Mouse (Mus musculus) thymus, postnatal 36 days (tissue): ENCODE measurements around the gene Scnn1b.

Experiments used
- DNase-seq, 2 experiments: peaks; one replicate each; pipeline ENCODE4 v3.0.0; 2022; ENCODE audit warnings: mixed read lengths in 2 of 2

The Scnn1b gene

DNA sequence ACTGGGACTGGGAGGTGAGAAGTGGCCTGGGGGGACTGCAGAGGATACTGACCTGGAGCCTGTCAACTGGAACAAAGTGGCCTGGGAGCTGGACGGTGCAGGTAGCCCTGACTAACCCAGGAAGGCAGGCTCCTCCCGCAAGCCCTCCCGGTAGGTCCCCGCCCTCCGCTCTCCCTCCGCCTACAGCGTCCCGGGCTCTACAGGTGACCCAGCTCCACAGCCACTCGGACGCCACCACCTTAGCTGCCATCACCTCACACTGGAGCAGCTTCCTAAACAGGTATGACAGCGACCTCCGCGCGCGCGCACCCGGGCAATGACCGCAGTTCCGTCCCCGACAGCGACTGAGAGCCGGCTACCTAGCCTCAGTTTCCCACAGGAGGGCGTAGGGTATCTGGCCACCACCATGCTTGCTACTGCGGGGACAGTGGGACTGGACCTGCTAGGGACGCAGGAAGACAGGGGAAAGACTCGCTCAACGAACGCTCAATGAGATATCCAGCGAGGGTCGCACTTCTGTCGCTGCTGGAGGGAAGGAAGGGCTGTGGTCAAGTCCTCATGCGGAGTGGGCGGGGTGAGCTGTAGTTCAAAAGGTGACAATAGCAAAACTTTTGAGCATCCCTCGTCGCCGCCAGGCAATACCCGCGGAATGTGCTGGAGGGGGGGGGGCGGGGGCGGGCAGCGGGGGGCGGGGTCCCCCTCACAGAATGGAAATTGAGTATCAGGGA, at the start of gene Scnn1b:
Scnn1b (plus strand) TSS at position 181 of the 728 bp plus-strand sequence.
- DNase-seq = no peak

DNA sequence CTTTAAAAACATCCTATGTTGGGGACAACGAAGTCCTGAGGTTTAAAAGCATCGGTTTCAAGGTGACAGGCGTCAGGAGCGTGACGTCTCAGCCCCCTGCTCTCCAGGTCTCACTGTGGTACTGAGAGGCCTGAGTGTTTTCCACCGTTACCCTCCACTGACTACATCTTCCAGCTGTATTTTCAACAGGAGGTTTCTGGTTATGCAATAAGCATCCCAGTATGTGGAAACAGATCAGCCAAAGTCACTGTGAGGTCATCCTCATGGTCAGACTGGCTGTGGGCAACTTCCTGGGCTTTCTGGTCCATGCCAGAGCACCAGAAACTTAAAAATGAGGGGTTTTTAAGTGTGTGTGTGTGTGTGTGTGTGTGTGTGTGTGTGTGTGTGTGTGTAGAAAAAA, 43.2 kb upstream of the Scnn1b start:
- no peak for DNase-seq

DNA sequence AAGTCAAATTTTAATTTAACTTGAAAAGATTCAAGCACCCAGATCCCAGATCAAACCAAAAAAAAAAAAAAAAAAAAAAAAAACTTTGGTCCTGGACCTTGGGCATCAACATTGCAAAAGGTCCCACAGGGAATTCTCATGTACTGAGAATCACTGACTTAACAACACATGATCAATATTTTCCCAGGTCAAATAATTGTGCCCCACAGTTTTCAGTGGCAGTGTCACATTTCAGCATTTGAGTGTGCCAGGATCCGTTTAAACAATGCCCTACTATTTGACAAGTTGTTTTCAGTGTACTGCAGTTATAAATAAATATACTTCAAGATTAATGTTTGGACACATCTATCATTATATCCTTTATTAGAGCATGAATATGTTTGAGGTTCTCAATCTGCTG, 36.4 kb upstream of the Scnn1b start:
- DNase-seq = no peak

DNA sequence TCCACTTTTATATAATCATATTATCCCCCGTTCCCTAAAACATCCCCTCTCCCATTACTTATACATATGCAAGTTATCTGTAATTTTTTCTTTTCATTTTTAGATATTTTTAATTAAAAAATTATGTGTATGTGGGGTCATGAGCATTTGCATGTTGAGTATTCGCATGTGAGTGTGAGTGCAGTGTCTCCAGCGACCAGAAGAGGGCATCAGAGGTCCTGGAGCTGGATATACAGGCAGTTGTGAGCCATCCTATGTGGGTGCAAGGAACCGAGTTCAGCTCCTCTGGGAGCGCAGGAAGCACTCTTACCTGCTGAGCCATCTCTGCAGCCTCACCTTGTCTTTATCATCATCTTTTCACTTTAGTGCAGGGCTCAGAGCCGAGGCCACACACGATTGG, 29.4 kb upstream of the Scnn1b start:
- no peak for DNase-seq

DNA sequence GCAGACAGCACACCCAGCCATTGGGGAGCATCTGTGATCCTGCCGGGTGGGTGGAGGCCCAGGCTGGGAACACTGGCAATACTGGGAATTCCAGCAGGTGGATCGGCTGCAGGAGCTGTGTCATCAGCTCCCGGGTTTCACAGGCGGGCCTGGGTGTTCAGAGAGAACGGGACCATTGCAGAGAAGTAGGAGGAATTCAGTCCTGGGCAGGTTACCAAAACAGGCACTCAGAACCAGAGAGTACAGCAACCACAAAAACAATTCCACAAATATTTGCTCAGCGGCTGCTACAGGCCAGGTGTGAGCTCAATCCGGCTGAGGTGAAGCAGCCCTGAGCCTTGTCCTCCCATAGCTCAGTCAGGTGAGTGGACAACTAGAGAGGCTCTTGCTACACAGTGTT, 28.0 kb upstream of the Scnn1b start:
- no peak for DNase-seq

DNA sequence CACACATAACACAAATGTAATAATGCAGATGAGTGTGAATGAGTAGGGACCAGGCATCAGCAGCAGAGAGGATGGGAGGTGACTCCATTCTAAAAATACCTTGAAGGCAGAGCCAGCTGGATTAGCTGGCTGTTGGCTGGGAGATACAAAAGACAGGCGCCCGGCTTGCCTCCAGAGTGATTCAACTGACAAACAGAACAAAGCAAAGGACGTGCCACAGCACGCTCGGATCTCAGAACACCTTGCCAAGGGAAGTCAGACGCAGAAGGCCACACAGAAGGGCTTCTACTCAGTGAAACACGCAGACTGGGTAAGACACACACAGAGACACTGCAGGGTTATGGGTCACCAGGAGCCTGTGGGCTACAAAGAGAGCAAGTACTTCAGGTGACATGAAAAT, 24.0 kb upstream of the Scnn1b start:
- no peak for DNase-seq

DNA sequence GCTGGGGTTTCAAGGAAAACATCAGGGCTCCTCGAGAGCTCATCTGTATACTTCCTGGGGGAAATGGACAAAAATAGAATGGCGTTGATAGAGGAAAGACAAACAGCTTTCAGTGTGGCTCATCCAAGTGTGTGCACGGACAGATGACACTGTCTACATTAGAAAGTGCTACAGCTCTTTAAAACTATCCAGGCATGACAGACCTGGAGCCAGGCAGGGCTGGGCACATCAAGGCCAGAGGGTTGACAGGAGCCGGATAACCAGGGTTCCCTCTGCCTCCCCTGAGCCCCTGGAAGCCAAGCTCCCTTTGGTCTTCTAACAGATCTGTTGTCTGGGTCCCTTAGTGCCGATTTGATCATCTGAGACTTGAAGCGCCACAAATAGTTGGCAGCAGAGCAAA, 22.6 kb upstream of the Scnn1b start:
- no peak for DNase-seq

DNA sequence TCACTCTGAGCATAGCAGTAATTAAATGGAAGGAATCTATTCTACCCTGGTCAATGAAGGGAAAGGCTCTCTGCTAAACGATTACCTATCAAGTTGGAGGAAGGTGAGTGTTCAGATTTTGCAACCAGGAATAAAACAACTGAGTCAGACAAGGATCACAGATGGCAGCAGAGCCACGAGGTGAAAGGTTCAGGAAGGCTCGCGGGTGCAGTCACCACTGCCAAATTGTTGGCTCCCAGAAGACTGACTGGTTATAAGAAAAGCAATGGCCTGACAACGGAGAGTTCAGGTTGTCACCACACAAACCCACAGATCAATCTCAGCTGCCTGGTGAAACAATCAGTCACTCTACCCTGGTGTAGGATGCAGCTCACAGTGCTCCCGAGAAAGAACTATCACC, 18.9 kb upstream of the Scnn1b start:
- DNase-seq = no peak

DNA sequence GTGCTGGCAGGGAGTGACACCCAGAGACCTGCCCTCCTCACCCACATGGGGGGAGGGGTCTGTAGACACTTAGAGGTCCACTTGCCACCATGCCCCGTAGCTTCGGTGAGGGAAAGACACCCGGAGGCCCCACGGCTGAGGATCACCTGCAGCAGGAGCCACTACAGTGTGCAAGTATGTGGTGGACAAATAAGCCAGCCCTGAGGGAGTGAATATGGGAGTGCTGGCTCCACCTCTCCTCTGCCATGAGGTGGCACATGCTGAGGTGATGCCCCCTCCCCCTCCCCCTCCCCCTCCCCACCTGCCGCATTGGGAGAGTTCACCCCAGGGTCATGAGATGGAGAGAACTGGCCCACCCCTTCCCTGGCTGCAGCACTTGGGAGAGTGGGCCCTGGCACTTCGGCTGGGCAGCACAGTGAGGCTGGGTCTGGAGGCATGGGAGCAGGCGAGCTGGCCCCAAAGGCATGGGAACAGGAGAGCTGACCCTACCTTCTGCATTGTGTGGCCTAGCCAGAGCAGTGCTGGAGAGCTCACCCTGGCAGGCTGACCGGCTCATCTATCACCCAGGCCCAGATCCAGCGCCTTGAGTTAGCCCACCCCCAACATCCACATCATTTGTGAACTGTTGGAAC, 16.2 kb upstream of the Scnn1b start:
- DNase-seq = no peak

DNA sequence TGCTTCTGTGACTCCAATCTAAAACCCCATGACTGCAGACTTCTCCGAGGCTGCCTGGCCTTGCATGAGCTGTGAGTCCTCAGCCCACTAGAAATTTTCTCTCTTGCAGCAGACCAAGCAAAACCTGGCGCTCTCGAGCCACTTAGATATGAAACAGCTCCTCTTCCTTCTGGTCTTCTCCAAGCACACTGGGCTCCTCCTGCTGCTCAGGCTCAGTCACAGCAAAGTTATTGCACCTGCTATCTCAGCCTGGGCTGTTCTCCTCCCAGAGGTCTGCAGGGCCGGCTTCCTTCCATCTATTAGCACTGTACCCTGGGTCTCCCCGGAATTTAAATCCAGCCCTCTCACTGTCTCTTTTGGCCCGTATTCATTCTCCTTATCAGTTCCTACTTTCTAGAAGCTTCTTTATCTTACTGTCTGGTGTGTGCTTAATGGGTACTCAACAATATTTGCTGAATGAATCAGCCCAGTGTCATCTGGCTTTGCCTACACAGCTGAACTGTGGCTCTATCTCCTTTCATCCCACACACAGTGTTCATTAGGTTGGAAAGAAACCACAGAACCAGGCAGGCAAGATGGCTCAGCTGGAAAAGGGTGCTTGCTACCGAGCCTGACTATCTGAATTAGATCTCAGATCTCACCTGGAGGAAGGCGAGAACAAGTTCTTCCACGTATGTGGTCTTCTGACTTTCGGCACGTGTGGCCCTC, 7.5 kb upstream of the Scnn1b start:
- no peak for DNase-seq

DNA sequence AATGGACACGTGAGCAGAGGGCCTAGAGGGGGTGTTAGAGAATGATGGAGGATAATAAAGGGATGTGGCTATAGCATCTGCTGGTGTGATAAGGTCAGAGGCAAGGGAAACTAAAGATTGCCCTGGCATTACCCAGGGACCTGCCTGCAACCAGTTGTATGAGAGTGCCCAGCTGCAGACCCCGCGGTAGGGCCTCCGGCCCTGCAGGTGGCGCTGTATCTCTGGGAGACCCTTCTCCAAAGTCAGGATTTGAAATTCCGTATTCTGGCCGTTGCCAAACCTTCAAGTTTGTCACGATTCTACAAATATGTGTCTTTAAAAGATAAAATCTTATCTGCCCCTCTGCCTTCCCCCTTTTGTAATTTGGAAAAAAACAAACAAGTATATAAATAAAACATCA, 5.9 kb upstream of the Scnn1b start:
- no peak for DNase-seq

DNA sequence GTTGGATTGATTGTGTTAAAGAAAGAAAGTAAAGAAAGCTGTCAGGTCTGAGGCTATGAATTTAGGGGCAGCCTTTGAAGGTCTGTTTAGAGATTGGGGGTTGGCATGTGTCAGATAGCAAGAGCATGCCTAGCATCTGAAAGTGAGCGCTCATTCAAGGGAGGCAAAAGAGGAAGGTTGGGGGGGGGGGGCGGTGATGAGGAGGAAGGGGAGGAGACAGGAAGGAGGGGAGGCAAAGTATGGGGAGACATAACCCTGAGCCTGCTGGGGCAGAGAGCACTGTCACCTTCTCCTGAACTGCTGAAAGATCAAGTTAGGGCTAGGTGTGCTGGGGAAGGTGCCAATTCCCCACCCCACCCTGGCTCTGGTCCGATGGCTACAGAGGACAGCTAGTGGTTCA, 6.8 kb downstream of the Scnn1b start:
- DNase-seq = no peak

DNA sequence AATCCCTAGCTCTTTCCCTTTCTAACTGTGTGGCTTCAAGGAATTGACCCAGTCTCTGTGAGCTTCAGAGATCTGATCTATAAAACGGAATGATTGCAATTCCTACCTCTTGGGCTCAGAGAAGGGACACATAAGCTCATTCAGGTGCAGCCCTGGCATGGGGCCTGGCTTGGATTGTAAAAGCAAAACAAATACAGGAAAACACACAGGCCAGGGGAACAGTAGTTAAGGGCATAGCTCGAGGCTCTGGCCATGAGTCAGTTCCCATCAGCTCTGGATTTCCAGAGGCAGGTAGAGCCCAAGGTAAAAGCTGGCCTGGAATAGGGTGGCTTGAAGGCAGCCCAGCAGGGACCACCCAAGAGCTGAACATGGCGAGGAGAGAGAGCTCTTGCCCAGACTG, 9.2 kb downstream of the Scnn1b start:
- no peak for DNase-seq

DNA sequence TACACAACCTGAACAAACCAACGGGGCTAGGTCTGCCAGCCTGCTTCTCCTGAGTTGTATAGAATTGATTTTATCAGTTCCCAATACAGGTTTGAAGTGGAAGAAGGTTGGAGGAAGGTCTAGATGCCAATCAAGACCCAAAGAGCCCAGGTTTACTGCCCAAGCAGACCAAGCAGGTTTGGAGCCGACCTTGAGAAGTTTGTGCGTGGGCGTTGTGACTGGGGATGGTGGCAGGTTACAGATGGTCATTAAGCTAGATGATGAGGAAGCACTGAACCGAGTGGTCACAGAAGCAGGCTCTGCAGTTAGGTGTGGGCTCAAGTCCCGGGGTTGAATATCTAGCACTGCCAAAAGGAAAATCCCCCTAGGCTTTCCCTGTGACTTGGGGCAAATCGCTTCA, 9.9 kb downstream of the Scnn1b start:
- DNase-seq = no peak

DNA sequence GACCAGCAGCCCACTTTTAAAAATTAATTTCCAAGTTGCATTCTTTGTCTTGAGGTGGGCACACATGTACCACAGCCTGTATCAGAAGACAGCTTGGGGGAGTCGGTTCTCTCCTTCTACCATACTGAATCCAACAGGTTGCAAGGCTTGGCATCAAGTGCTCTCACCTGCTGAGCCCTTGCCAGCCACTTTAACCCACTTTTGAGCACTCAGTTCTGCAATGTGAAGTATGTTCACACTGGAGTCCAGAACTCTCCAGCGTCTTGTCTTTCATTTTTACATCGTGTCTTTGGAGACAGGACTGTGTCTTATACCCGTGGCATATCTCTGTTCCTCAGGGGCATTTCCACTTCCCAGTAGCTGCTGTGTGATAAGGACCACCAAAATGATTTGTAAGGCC, 15.4 kb downstream of the Scnn1b start:
- DNase-seq = no peak

DNA sequence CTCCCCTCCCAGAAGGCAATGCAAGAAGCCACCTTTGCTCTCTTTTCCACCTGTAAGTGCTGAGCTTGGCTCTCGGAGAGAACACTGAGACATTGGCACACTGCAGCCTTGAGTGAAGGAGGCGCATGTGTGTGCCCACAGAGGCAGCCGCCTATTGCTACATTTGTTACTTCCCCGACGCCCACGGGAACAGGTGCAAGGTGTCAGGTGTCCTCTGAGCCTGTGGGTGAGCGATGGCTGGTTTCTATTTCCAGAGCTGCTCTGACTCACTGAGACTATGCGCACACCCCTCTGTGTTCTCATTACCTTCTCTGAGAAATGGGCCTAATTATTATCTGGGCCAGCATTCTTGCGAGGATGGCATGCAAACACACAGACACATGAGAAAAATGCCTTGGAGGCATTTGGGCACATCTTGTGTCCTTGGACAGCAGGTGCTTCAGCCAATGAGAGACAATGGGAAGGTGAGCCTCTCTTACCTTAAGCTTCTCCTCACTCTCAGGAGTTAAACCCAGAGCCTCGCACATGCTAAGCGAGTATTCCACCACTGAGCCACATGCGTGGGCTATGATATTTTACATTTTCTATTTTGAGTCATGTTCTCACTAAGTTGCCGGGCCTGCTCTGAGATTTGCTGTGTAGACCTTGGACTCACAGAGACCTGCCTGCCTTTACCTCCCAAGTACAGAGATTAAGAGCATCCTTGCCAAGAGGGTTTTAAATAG, 26.0 kb downstream of the Scnn1b start:
- no peak for DNase-seq

DNA sequence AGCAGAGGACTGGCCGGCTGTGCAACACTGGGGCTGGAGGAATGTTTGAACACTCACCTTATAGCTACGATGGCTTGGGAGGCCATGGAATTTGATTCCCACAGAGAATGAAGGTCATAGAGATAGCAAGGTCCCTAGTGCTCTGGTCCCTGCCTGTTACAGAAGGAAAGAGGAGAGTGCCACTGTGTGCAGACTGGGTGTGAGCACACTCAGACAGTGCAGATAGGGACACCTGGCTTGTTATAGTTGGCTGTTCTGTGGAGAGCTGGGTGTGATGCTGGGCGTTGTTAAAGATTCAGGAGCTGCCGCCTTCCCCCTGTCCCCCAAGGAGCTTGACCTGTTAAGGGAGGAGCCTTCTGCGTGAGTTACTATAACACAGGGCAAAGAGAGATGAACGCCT, 31.9 kb downstream of the Scnn1b start:
- DNase-seq = no peak

DNA sequence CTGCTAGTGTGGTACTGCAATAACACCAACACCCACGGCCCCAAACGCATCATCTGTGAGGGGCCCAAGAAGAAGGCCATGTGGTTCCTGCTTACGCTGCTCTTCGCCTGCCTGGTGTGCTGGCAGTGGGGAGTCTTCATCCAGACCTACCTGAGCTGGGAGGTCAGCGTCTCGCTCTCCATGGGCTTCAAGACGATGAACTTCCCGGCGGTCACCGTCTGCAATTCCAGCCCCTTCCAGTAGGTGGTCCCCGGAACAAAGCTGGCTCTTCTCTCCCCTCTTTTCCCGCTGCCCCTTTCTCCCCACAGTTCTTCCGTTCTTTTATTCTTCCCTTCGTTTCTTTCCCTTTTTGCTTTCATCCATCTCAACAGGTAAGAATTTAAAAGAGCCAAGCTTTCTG, 34.5 kb downstream of the Scnn1b start:
- DNase-seq = peak; percentile 37 to 42

DNA sequence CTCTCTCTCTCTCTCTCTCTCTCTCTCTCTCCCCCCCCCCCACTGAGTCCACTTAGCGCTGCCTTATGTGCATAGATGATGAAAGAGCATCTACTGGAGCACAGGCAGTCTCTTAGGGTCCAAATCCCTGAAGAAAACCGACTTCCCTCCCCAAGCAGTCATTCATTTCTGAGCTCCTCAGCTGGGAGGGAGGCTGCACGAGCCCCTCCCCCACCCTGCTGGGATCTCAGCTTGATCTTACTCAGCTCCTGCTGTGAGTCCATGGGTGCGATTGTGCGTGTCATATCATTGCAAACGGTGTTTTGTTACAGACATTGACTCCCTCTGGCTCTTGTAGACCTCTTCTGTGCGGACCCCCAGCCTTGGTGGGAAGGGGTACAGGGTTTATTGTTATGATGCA, 35.1 kb downstream of the Scnn1b start:
- DNase-seq = no peak

DNA sequence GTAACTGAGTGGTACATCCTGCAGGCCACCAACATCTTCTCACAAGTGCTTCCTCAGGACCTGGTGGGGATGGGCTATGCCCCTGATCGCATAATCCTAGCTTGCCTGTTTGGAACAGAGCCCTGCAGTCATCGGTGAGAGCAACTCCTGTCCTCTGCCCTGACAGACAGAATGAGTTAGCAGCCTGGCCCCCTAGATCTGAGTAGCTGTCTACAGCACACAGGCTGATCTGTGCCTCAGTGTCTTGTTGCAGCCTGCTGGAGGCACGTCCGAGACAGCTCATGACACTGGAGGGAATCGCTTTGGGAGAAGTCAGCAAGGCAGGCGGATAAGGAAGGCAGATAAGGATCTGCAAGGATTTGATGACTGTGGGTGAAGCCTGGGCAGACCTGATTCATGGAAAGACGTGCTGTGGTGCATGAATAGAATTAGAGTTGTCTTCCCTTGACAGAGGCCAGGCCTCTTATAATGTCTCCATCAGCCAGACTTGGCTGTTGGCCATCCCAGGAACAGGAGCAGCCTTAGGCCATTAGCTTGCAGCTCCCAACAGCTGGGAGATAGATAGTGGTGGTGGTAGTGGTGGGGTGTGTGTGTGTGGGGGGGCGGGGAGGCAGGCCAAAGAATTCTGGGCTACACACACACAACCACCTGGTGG, 38.0 kb downstream of the Scnn1b start:
- DNase-seq = no peak

DNA sequence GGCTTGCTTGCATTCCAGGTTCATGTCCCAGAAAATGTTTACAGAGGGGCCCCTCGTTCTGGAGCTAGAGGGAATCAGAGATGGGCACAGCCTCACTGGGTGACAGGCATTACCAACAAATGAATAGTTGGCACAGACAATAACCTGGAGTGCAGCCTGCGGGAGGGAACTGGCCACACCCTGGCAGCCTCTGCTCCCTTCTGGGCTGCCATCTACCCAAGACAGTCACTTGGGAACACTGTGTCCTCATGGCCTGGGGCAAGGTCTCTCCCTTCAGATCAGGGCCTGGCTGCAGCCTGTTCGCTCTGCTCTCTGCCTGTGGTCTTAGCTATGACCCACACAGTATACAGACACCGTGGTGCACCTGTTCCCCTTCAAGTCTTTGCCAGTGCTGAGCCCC, 42.0 kb downstream of the Scnn1b start:
- no peak for DNase-seq

DNA sequence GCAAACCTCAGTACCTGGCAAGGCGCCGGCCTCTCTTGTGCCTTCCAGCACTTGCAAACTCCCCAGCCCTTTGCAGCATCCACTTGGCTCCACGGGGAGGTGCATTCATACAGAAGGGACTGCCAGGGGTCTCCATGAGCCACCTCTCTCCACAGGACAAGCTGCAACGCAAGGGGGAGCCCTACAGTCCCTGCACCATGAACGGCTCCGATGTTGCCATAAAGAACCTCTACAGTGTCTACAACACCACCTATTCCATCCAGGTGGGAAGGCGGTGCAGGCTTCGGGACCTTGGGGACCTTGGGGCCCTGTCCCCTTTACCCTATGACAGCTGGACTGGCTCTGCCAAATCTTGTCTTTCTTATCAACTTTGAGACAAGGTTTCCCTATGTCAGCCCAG, 47.4 kb downstream of the Scnn1b start:
- no peak for DNase-seq

DNA sequence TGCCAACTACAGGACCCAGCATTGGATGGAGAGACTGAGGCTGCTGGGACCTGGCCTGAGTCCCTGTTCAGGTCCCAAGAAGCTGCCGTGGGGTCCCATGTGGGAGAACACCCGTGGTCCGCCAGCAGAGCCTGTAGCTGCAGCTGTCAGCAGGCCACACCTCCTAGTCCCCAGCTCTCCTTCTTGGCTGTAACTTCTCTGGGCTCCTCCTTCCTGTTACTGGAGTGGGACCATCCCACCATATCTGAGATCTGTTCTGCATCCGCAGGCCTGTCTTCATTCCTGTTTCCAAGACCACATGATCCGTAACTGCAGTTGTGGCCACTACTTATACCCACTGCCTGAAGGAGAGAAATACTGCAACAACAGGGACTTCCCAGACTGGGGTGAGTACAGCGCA, 49.1 kb downstream of the Scnn1b start:
- no peak for DNase-seq
